Mouse (Mus musculus) embryonic fibroblast, embryonic 13.5 days (primary cell): ENCODE measurements around the gene Ntrk2. TPM values are rescaled to one million over a fixed set of nuclear protein-coding genes. Genes with fewer than 3 reads are reported as not detected.

Source experiments
- H3K27ac ChIP-seq: 2 replicates; pipeline ENCODE4 v1.5.1; 2012; ENCODE audit warnings: low read length, control low read depth, inconsistent platforms; ENCODE audit not compliant: insufficient read depth
- H3K4me1 ChIP-seq: 2 replicates; pipeline ENCODE4 v1.6.1; 2011; ENCODE audit warnings: low read length; ENCODE audit not compliant: control insufficient read depth, insufficient read depth
- H3K4me3 ChIP-seq: 2 replicates; pipeline ENCODE4 v1.5.1; 2011; ENCODE audit warnings: mild to moderate bottlenecking, control low read depth, low read length; ENCODE audit not compliant: insufficient read depth
- CTCF ChIP-seq: IDR thresholded peaks from 2 replicates; pipeline ENCODE4 v1.5.1; 2011; ENCODE audit warnings: mild to moderate bottlenecking, control low read depth, low read length, moderate library complexity, borderline replicate concordance; ENCODE audit not compliant: insufficient read depth
- POLR2A ChIP-seq: IDR thresholded peaks from 2 replicates; pipeline ENCODE4 v1.6.1; 2011; ENCODE audit warnings: low read depth, mild to moderate bottlenecking, control low read depth, low read length, moderate library complexity
- polyA plus RNA-seq: library from polyadenylated mRNA; stranded (reverse); fragments of >200 nt; gene quantifications from 2 replicates; pipeline ENCODE4 v1.2.4, GENCODE M21; 2011; ENCODE audit warnings: low read depth; ENCODE audit not compliant: missing spikeins, insufficient read length

Ntrk2 gene
- polyA plus RNA-seq, 1 experiment, result 1.4 TPM

DNA sequence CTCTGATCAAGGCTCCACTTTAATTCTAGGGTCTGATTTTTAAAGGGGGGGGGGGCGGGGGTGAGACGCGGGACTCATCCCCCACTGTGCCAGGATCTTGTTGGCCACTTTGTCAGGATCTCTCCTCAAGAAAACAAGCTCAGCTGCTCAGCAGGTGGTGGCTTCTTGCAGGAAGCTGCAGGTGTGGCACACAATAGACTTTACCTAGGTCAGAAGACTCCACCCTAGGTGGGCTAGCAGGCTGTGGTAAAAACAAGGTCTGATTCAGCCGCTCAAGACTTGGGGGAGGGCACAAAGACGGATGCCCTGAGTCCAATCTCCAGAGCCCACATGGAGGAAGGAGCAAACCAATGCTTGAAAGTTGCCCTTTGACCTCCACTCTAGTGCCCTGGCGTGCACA is 148.4 kb downstream of the Ntrk2 start:
- TF ChIP-seq POLR2A (no peak), CTCF (no peak)
- Histone ChIP-seq H3K27ac (no peak overlapping the region), H3K4me1 (no peaks in the 10 kb centered on the region), H3K4me3 (no peak overlapping the region)

DNA sequence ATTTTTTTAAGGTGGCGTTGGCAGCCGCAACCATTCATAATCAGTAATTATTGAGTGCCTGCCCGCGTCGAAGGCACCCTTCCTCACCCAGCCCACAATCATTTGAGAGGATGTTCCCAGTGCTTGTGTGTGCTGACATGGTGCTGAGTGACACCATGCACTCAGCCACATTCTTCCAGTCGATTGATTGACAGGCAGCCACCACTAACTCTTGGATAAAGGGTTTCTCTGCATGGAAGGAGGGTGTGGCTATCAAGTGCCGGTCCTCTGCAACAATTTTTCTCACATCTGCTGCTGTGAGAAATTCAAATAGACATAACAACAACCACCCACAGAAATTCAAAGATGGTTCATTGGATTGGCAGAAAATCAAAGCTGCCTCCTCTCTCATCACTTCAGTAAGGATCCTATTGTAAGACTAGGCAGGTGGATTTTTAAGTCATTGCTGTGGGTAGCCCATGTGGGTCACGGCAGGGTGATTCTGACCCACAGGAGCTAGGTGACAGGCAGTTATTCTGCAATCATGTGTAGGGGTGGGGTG is 148.9 kb downstream of the Ntrk2 start:
- no peaks in the 10 kb centered on the region for H3K4me1 ChIP-seq
- H3K4me3 ChIP-seq, result no peak overlapping the region
- TF ChIP-seq CTCF, result no peak
- TF ChIP-seq POLR2A, result no peak
- H3K27ac ChIP-seq, result no peak overlapping the region

DNA sequence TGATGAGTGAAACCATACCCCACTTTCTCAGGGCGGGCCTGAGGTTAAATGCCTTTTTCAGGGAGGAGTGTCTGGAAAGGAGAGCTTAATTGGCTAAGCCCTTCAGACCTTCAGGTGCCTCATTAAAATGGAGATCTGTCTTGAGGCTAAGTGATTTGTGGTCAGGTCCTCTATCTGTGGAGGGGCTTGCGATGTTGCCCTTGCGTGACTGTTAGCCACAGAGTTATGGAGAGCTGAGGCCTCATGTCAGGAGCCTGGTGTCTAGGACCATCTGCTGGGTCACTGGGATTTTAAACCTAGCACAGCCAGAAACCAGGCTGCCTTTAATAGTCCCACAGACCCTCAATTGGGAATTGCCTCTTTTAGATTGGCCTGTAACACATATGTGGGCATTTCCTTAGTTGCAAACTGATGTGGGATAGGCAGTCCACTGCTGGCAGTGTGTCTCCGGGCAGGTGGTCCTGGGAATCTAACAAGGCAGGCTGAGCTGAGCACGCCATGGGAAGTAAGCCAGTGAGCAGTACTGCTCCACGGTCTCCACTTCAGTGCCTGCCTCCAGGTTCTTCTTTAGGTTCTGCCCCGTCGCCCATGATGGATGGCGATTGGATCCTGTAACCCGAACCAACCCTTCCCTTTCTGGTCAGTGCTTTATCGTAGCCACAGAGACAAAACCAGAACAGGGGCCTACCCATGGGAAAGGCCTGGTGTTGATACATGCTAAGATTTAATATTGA is 152.0 kb downstream of the Ntrk2 start:
- Histone ChIP-seq H3K4me1 (no peaks in the 10 kb centered on the region), H3K4me3 (no peak overlapping the region), H3K27ac (no peak overlapping the region)
- no peak for TF ChIP-seq CTCF
- no peak for TF ChIP-seq POLR2A

DNA sequence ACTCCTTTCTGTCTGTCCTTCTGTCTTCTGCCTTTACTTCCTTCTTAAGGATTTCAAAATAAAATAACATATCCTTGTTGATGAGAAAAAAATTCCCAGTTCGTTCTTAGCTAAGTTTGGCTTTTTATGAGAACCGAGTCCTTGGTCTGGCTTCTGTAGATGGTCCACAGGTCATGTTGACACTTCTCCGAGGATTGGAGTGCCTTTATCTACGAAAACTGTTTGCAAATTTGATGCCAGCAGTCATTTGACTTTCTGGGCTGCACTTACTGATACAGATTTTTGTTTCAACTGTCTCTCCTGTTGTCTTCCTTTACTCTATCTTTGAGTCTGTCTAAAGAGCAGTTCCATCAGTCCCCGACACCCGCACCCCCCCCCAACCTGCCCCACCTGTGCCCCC is 154.0 kb downstream of the Ntrk2 start:
- Histone ChIP-seq H3K4me3 (no peak overlapping the region), H3K4me1 (no peaks in the 10 kb centered on the region), H3K27ac (no peak overlapping the region)
- TF ChIP-seq POLR2A, result no peak
- TF ChIP-seq CTCF, result no peak

DNA sequence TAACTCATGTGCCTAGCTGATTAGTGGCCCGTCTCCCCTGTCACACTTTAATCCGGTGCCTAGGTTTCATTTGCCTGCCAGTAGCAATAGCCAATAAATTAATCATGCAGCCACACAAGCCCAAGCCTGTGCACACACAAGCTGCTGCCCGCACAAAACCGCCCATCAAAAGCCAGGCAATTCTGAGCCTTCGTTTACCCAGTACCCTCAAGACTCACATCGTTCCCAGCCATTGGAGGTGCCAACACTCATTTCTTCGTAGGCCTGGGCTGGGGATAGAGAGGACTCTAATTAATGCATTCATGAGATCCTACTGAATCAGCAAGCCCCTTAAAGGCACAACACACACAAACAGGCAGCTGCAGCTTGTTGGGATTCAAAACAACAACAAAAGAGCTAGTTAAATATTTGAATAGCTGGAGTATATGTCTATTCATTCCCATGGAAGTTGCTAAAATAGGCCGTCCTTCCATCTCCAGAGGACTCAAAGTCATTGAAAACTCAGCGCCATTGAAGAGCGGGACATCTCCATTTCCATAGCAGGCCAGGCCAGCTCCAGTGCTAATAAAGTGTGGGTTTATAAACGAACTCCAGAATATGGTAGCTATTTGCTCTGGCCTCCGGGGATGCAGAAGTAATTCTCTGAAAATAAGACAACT is 158.5 kb downstream of the Ntrk2 start:
- H3K4me1 ChIP-seq, result no peaks in the 10 kb centered on the region
- no peak overlapping the region for H3K27ac ChIP-seq
- no peak for TF ChIP-seq POLR2A
- TF ChIP-seq CTCF, result no peak
- H3K4me3 ChIP-seq, result no peak overlapping the region

DNA sequence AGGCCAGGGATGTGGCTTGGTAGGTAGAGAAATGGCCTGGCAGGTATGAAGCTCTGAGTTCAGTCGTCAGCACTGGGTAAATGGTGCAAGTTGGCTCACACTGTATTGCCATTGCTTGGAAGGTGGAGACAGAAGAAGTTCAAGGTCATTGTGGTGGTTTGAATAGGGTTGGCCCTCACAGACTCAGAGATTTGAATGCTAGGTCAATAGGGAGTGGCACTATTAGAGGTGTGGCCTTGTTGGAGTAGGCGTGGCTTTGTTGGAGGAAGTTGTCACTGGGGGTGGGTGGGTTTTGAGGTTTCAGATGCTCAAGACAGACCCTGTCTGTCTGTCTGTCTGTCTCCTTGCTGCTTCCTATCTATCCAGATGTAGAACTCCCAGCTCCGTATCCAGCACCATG is 159.5 kb downstream of the Ntrk2 start:
- Histone ChIP-seq H3K27ac (no peak overlapping the region), H3K4me1 (no peaks in the 10 kb centered on the region), H3K4me3 (no peak overlapping the region)
- TF ChIP-seq CTCF (no peak), POLR2A (no peak)

DNA sequence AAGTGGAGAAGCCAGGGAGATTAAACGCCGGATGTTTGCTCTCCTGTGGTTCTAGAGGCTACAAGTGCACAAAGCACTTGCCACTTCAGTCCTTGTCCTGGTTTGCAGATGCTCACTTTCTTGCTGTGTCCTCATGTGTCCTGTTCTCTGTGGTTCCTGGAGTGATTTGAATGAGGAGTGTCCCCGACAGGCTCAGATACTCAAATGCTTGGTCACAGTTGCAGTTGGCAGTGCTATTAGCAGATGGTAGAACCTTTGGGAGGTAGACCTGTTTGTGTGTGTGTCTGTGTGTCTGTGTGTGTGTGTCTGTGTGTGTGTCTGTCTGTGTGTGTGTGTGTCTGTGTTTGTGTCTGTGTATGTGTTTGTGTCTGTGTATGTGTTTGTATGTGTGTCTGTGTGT is 160.1 kb downstream of the Ntrk2 start:
- Histone ChIP-seq H3K4me3 (no peak overlapping the region), H3K4me1 (no peaks in the 10 kb centered on the region), H3K27ac (no peak overlapping the region)
- TF ChIP-seq CTCF (no peak), POLR2A (no peak)

DNA sequence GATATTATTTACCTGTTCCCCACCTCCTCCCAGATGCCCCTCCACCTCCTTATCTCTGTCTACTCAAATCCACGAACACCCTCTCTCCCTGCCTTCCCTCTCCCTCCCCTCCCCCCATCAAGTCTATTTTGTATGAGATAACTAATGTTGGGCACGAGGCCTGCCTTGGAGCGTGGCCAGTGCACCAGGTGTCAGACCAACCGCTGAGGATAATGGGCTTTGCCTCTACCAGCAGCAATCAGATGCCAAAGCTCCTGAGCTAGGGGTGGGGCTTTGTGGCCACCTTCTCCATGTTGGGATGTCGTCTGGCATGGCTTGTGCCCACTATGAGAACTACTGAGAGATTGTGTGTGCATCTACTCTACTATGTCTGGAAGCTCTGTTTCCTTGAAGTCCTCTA is 161.8 kb downstream of the Ntrk2 start:
- TF ChIP-seq CTCF, result no peak
- no peak for TF ChIP-seq POLR2A
- no peaks in the 10 kb centered on the region; the same call in 1 of the 2 replicates for H3K4me1 ChIP-seq
- no peak overlapping the region for H3K4me3 ChIP-seq
- no peak overlapping the region for H3K27ac ChIP-seq

DNA sequence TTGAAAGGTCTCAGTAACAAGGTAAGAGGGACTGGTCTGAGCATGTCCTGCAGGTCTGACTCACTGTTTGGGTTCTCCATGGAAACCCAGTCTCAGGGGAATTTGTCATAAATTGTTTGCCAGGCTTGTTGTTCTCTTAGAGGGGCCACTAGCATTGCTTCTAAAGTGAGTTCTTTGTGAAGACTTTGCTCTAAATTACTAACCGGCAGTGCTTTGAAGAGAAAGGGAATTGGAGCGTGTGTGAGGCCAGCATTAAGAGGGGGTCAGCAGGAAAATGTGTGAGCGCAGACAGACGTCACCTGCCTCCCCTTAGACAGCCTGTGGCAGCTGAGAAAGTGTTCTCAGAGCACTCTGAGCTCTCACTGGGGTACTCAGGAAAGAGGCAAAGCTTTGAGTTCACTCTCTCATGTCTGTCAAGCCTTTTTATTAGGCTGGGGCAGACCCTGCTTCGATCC is 165.1 kb downstream of the Ntrk2 start:
- H3K4me1 ChIP-seq, result no peaks in the 10 kb centered on the region; the same call in 1 of the 2 replicates
- no peak for TF ChIP-seq CTCF
- no peak overlapping the region for H3K27ac ChIP-seq
- no peak overlapping the region for H3K4me3 ChIP-seq

DNA sequence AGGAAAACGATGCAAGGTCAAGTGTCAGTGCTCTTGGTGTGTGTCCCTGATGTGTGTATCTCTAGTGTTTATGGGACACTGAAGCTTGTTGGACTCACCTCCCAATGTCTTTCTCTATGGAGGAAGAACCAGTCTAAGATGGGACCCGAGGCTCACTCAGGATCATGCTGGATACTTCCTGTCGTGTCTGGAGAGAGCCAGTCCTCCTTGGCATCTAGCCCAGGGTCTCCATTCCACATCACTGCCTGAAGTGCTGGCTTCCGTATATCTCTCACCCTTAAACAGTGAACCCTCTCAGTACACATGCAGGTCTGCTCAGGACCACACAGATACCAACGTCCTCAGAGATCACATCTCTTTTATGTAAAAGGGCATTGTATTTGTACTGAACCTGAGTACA is 166.1 kb downstream of the Ntrk2 start:
- no peak for TF ChIP-seq POLR2A
- no peak for TF ChIP-seq CTCF
- no peak overlapping the region for H3K4me3 ChIP-seq
- H3K4me1 ChIP-seq, result no peaks in the 10 kb centered on the region; the same call in 1 of the 2 replicates
- H3K27ac ChIP-seq, result no peak overlapping the region
